ENCODE assay signal across 21 mouse cellular contexts in genomic region chr13:70292713-70293112, GRCm38 (mm10).
"Had no signal": no experiment of that assay in that cellular context is flagged by ENCODE, and none has a peak within 500 bp of the region (broad histone marks: within the 10 kb centered on the region; RNA-seq: fewer than 3 reads in every experiment).

No protein-coding gene starts in this region.

- H3K4me2 ChIP-seq: limb, embryonic 12.5 days; limb, embryonic 15.5 days; liver, embryonic 11.5 days; lung, embryonic 14.5 days; midbrain, embryonic 12.5 days; neural tube, embryonic 13.5 days; stomach, embryonic 15.5 days had no signal

- H3K36me3 ChIP-seq: limb, embryonic 12.5 days; limb, embryonic 15.5 days; midbrain, embryonic 12.5 days; neural tube, embryonic 13.5 days; stomach, embryonic 15.5 days had no signal

- H3K4me1 ChIP-seq: limb, embryonic 12.5 days; limb, embryonic 15.5 days; megakaryocyte, embryonic 14.5 days; midbrain, embryonic 12.5 days; neural tube, embryonic 13.5 days; stomach, embryonic 15.5 days had no signal

- H3K9me3 ChIP-seq: limb, embryonic 12.5 days; limb, embryonic 15.5 days; midbrain, embryonic 12.5 days; stomach, embryonic 15.5 days had no signal

- H3K9ac ChIP-seq: limb, embryonic 12.5 days; limb, embryonic 15.5 days; liver, embryonic 14.5 days; liver, postnatal 0 days; lung, embryonic 14.5 days; midbrain, embryonic 12.5 days; neural tube, embryonic 13.5 days; stomach, embryonic 15.5 days had no signal

- H3K4me3 ChIP-seq: limb, embryonic 12.5 days; limb, embryonic 15.5 days; megakaryocyte, embryonic 14.5 days; midbrain, embryonic 12.5 days; neural tube, embryonic 13.5 days; stomach, embryonic 15.5 days had no signal

- H3K27ac ChIP-seq: limb, embryonic 12.5 days; limb, embryonic 15.5 days; liver, embryonic 14.5 days; midbrain, embryonic 12.5 days; neural tube, embryonic 13.5 days; stomach, embryonic 15.5 days had no signal

- DNase-seq: kidney, adult 18-20 months; kidney, adult 9 months; kidney, postnatal 14 days; kidney, postnatal 4 days; left cerebral cortex, postnatal 4 days; liver, postnatal 0 days; lung, embryonic 14.5 days; right cerebral cortex, postnatal 25 days; spleen, adult 18-20 months; thymus, postnatal 25 days had no signal

- ATAC-seq: inflammation-experienced regulatory T-cells, adult 6 months; intestine, embryonic 16.5 days; liver, postnatal 0 days; lung, postnatal 0 days had no signal

- H3K27me3 ChIP-seq: limb, embryonic 12.5 days; limb, embryonic 15.5 days; megakaryocyte, embryonic 14.5 days; midbrain, embryonic 12.5 days; neural tube, embryonic 13.5 days; stomach, embryonic 15.5 days had no signal
